12 mouse cellular contexts compared by ENCODE assay signal in genomic region chr11:62826106-62826733, GRCm38 (mm10). TPM values are rescaled to one million over a fixed set of nuclear protein-coding genes. Genes with fewer than 3 reads are reported as not detected.
A peak's percentile ranks its signal among the peaks of the same experiment; 100 is the strongest.
DNase-seq lines count a peak whose midpoint lies in the region; ATAC-seq and TF ChIP-seq lines count a peak whose summit lies in the region.
"Had no signal": no experiment of that assay in that cellular context is flagged by ENCODE, and none has a peak within 500 bp of the region (broad histone marks: within the 10 kb centered on the region; RNA-seq: fewer than 3 reads in every experiment).

No protein-coding gene starts in this region.

- no peak overlapping the region for H3K4me2 ChIP-seq in midbrain, embryonic 16.5 days (ENCODE audit: low read length)
- H3K4me2 ChIP-seq in midbrain, postnatal 0 days (ENCODE audit: low read depth, low read length, poor library complexity, severe bottlenecking): no peak overlapping the region
- no peak overlapping the region for H3K4me2 ChIP-seq in heart, embryonic 12.5 days
- H3K4me2 ChIP-seq: limb, embryonic 13.5 days had no signal

- no peak overlapping the region for H3K9ac ChIP-seq in midbrain, embryonic 16.5 days (ENCODE audit: low read depth, low read length)
- no peak overlapping the region for H3K9ac ChIP-seq in midbrain, postnatal 0 days (replicated peaks; ENCODE audit: low read length, poor library complexity, severe bottlenecking)
- H3K9ac ChIP-seq in heart, embryonic 12.5 days: no peak overlapping the region
- H3K9ac ChIP-seq: limb, embryonic 13.5 days had no signal

- peaks cover 15% of the 10 kb centered on the region; the same call in 1 of the 2 replicates for H3K4me1 ChIP-seq in kidney, adult 2 months (ENCODE audit: control insufficient read depth, insufficient read depth, low read length)
- peaks cover 24% of the 10 kb centered on the region for H3K4me1 ChIP-seq in limb, embryonic 10.5 days
- H3K4me1 ChIP-seq in midbrain, embryonic 16.5 days (ENCODE audit: control insufficient read depth, insufficient read depth, low read length): no peaks in the 10 kb centered on the region
- no peaks in the 10 kb centered on the region for H3K4me1 ChIP-seq in midbrain, postnatal 0 days (ENCODE audit: insufficient read depth, low read length)
- H3K4me1 ChIP-seq in heart, embryonic 12.5 days (replicated peaks): peaks cover 4% of the 10 kb centered on the region; the same call in 1 of the 2 replicates

- H3K4me3 ChIP-seq in kidney, adult 2 months (ENCODE audit: insufficient read depth, low read depth, low read length): no peak overlapping the region
- no peak overlapping the region for H3K4me3 ChIP-seq in limb, embryonic 10.5 days
- H3K4me3 ChIP-seq in midbrain, embryonic 16.5 days (ENCODE audit: low read depth, low read length): no peak overlapping the region
- no peak overlapping the region for H3K4me3 ChIP-seq in midbrain, postnatal 0 days (ENCODE audit: low read depth, low read length)
- H3K4me3 ChIP-seq in heart, embryonic 12.5 days: no peak overlapping the region
- H3K4me3 ChIP-seq: limb, embryonic 13.5 days had no signal

- no peak for ATAC-seq in midbrain, embryonic 16.5 days
- ATAC-seq in midbrain, postnatal 0 days (ENCODE audit: low FRiP score): no peak
- no peak for ATAC-seq in heart, embryonic 12.5 days (ENCODE audit: insufficient number of reproducible peaks, low FRiP score)
- ATAC-seq: hindbrain, postnatal 0 days had no signal

- 15% methylated on average over 6 of the region's 6 CpGs for WGBS in kidney, adult 2 months
- 39% methylated on average over 6 of the region's 6 CpGs for WGBS in limb, embryonic 10.5 days
- 82% methylated on average over 6 of the region's 6 CpGs for WGBS in midbrain, embryonic 16.5 days
- 77% methylated on average over 6 of the region's 6 CpGs for WGBS in midbrain, postnatal 0 days
- 77% methylated on average over 6 of the region's 6 CpGs for WGBS in heart, embryonic 12.5 days

- H3K9me3 ChIP-seq in limb, embryonic 10.5 days (replicated peaks): no peaks in the 10 kb centered on the region
- H3K9me3 ChIP-seq in midbrain, embryonic 16.5 days (replicated peaks; ENCODE audit: control insufficient read depth, low read length, poor library complexity, severe bottlenecking): no peaks in the 10 kb centered on the region
- H3K9me3 ChIP-seq in midbrain, postnatal 0 days (ENCODE audit: low read length): no peaks in the 10 kb centered on the region
- no peaks in the 10 kb centered on the region for H3K9me3 ChIP-seq in heart, embryonic 12.5 days (replicated peaks)
- H3K9me3 ChIP-seq: limb, embryonic 13.5 days had no signal

- peak overlapping the region; percentile 53; the same call in 1 of the 2 replicates for H3K27ac ChIP-seq in kidney, adult 2 months (ENCODE audit: insufficient read depth, low read depth, low read length)
- peak overlapping the region; percentile 38; the same call in 1 of the 2 replicates for H3K27ac ChIP-seq in limb, embryonic 10.5 days
- no peak overlapping the region for H3K27ac ChIP-seq in midbrain, embryonic 16.5 days (ENCODE audit: low read length)
- no peak overlapping the region for H3K27ac ChIP-seq in midbrain, postnatal 0 days (ENCODE audit: low read depth, low read length)
- no peak overlapping the region for H3K27ac ChIP-seq in heart, embryonic 12.5 days (ENCODE audit: poor library complexity, severe bottlenecking)
- H3K27ac ChIP-seq: hindbrain, postnatal 0 days; limb, embryonic 13.5 days; macrophage had no signal

- DNase-seq in embryo, embryonic 10 days (ENCODE audit: low spot score): peak; percentile 6
- no peak for DNase-seq in embryo, embryonic 9.5 days (ENCODE audit: extremely low spot score)
- DNase-seq in adipocyte (ENCODE audit: low spot score): peak; percentile 30
- DNase-seq in kidney, adult 2 months: peak; percentile 89
- DNase-seq in limb, embryonic 10.5 days (ENCODE audit: low spot score): no peak
- no peak for DNase-seq in midbrain, postnatal 0 days (ENCODE audit: low spot score)
- DNase-seq: thymus, adult 18-20 months had no signal

- no peak for TF ChIP-seq POLR2A in kidney, adult 2 months (IDR thresholded peaks at IDR 0.05; ENCODE audit: low read depth, low read length)

- no peak for TF ChIP-seq CTCF in kidney, adult 2 months (conservative IDR thresholded peaks at IDR 0.05; ENCODE audit: insufficient read depth, insufficient read length, low read depth, low read length)
- no peak for TF ChIP-seq CTCF in midbrain, postnatal 0 days (IDR thresholded peaks at IDR 0.05)

- H3K36me3 ChIP-seq in kidney, adult 2 months (ENCODE audit: control insufficient read depth, insufficient read depth, low read length): no peaks in the 10 kb centered on the region
- no peaks in the 10 kb centered on the region for H3K36me3 ChIP-seq in limb, embryonic 10.5 days
- H3K36me3 ChIP-seq in midbrain, embryonic 16.5 days (ENCODE audit: control insufficient read depth, insufficient read depth, low read length): no peaks in the 10 kb centered on the region
- H3K36me3 ChIP-seq in midbrain, postnatal 0 days (ENCODE audit: insufficient read depth, low read length): no peaks in the 10 kb centered on the region
- no peaks in the 10 kb centered on the region for H3K36me3 ChIP-seq in heart, embryonic 12.5 days

- H3K27me3 ChIP-seq in kidney, adult 2 months (replicated peaks; ENCODE audit: control insufficient read depth, insufficient read depth, low read length): no peaks in the 10 kb centered on the region
- H3K27me3 ChIP-seq in limb, embryonic 10.5 days (ENCODE audit: low read depth, poor library complexity, severe bottlenecking): no peaks in the 10 kb centered on the region
- H3K27me3 ChIP-seq in midbrain, embryonic 16.5 days (ENCODE audit: control insufficient read depth, insufficient read depth, low read depth, low read length): no peaks in the 10 kb centered on the region
- no peaks in the 10 kb centered on the region for H3K27me3 ChIP-seq in midbrain, postnatal 0 days (ENCODE audit: insufficient read depth, low read length)
- no peaks in the 10 kb centered on the region for H3K27me3 ChIP-seq in heart, embryonic 12.5 days (replicated peaks)
- H3K27me3 ChIP-seq: limb, embryonic 13.5 days had no signal

RNA-seq across cellular contexts. Expression of gene Trim16, which starts 6.2 kb away (rescaled TPM):
- polyA plus RNA-seq in kidney, adult 2 months (2012; rRNA removed): 2.9 and 3.7 TPM in 2 replicates
- 2.9 and 3.3 TPM in 2 replicates for polyA plus RNA-seq in limb, embryonic 10.5 days (2016; fragmentation: Nextera tagmentation; extraction: Ambion mirVana)
- polyA plus RNA-seq in midbrain, embryonic 16.5 days (2015; fragmentation: Nextera tagmentation; extraction: Ambion mirVana): 6.8 and 8.0 TPM in 2 replicates
- 5.8 and 7.1 TPM in 2 replicates for total RNA-seq in midbrain, postnatal 0 days (2014; rRNA removed)
- 5.8 and 6.2 TPM in 2 replicates for polyA plus RNA-seq in midbrain, postnatal 0 days (2015; fragmentation: Nextera tagmentation; extraction: Ambion mirVana)
- polyA plus RNA-seq in heart, embryonic 12.5 days (2016; fragmentation: Nextera tagmentation; extraction: Ambion mirVana): 5.4 and 6.0 TPM in 2 replicates

RNA-seq across cellular contexts. Expression of gene Fbxw10, which starts 20.6 kb away (rescaled TPM):
- polyA plus RNA-seq in kidney, adult 2 months (2012; rRNA removed): 0.29 and 0.30 TPM in 2 replicates
- 0.31 and 0.84 TPM in 2 replicates for polyA plus RNA-seq in limb, embryonic 10.5 days (2016; fragmentation: Nextera tagmentation; extraction: Ambion mirVana)
- polyA plus RNA-seq in midbrain, embryonic 16.5 days (2015; fragmentation: Nextera tagmentation; extraction: Ambion mirVana): 0.31 and 0.50 TPM in 2 replicates
- total RNA-seq in midbrain, postnatal 0 days (2014; rRNA removed): 0.38 and 0.49 TPM in 2 replicates
- polyA plus RNA-seq in midbrain, postnatal 0 days (2015; fragmentation: Nextera tagmentation; extraction: Ambion mirVana): 0.60 and 0.72 TPM in 2 replicates
- polyA plus RNA-seq in heart, embryonic 12.5 days (2016; fragmentation: Nextera tagmentation; extraction: Ambion mirVana): 0.17 and 0.23 TPM in 2 replicates

RNA-seq across cellular contexts. Expression of gene Zfp286, which starts 37.0 kb away (rescaled TPM):
- polyA plus RNA-seq in kidney, adult 2 months (2012; rRNA removed): 0.42 and 0.83 TPM in 2 replicates
- polyA plus RNA-seq in limb, embryonic 10.5 days (2016; fragmentation: Nextera tagmentation; extraction: Ambion mirVana): 22.4 and 29.8 TPM in 2 replicates
- polyA plus RNA-seq in midbrain, embryonic 16.5 days (2015; fragmentation: Nextera tagmentation; extraction: Ambion mirVana): 32.5 and 34.1 TPM in 2 replicates
- total RNA-seq in midbrain, postnatal 0 days (2014; rRNA removed): 20.1 and 25.0 TPM in 2 replicates
- 15.6 and 16.9 TPM in 2 replicates for polyA plus RNA-seq in midbrain, postnatal 0 days (2015; fragmentation: Nextera tagmentation; extraction: Ambion mirVana)
- polyA plus RNA-seq in heart, embryonic 12.5 days (2016; fragmentation: Nextera tagmentation; extraction: Ambion mirVana): 10.6 and 11.0 TPM in 2 replicates

RNA-seq across cellular contexts. Expression of gene Tvp23b, which starts 53.0 kb away (rescaled TPM):
- polyA plus RNA-seq in kidney, adult 2 months (2012; rRNA removed): 21.3 and 26.1 TPM in 2 replicates
- 37.9 and 43.4 TPM in 2 replicates for polyA plus RNA-seq in limb, embryonic 10.5 days (2016; fragmentation: Nextera tagmentation; extraction: Ambion mirVana)
- polyA plus RNA-seq in midbrain, embryonic 16.5 days (2015; fragmentation: Nextera tagmentation; extraction: Ambion mirVana): 63.9 and 68.0 TPM in 2 replicates
- total RNA-seq in midbrain, postnatal 0 days (2014; rRNA removed): 29.5 and 36.6 TPM in 2 replicates
- 42.5 and 44.2 TPM in 2 replicates for polyA plus RNA-seq in midbrain, postnatal 0 days (2015; fragmentation: Nextera tagmentation; extraction: Ambion mirVana)
- 48.0 and 50.6 TPM in 2 replicates for polyA plus RNA-seq in heart, embryonic 12.5 days (2016; fragmentation: Nextera tagmentation; extraction: Ambion mirVana)

Comparison
In these comparisons a context has a peak if more than half of its experiments do, and no peak if none do; other contexts are left out.
1. DNase-seq: peak in embryo, embryonic 10 days (single experiment), adipocyte (single experiment) and kidney, adult 2 months (single experiment); none in embryo, embryonic 9.5 days (single experiment), limb, embryonic 10.5 days (single experiment) and midbrain, postnatal 0 days (single experiment).
2. H3K27ac ChIP-seq: peak in kidney, adult 2 months (single experiment) and limb, embryonic 10.5 days (single experiment); none in midbrain, embryonic 16.5 days (single experiment), midbrain, postnatal 0 days (single experiment) and heart, embryonic 12.5 days (single experiment).